30 mouse cellular contexts compared by ENCODE assay signal in the genomic region with DNA sequence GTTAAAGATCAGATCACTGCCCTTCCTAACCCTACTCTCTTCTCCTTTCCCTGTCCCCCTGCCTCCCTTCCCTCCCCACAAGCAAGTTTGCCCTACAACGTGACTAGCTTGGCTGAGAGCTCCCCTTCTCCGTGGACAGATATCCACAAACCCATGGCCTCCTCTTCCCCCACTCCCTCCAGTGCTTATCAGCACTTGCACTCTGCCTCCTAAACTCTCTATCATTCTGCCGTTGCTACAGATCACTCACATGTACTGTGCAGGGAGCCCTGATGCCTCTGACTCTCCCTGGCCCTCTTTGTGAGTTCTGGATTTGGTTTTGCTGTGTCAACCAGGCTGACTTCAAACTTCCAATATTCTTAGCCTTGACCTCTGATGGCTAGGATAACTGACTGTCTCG. TPM values are rescaled to one million over a fixed set of nuclear protein-coding genes. Genes with fewer than 3 reads are reported as not detected.
A peak's percentile ranks its signal among the peaks of the same experiment; 100 is the strongest.
DNase-seq lines count a peak whose midpoint lies in the region; ATAC-seq and TF ChIP-seq lines count a peak whose summit lies in the region.
"Had no signal": no experiment of that assay in that cellular context is flagged by ENCODE, and none has a peak within 500 bp of the region (broad histone marks: within the 10 kb centered on the region; RNA-seq: fewer than 3 reads in every experiment).

No protein-coding gene starts in this region.

- 44% methylated on average over 4 of the region's 4 CpGs for WGBS in liver, postnatal 0 days (ENCODE audit: insufficient replicate concordance)
- 19% methylated on average over 4 of the region's 4 CpGs for WGBS in liver, embryonic 13.5 days (ENCODE audit: insufficient replicate concordance)
- 21% methylated on average over 4 of the region's 4 CpGs for WGBS in liver, embryonic 16.5 days (ENCODE audit: insufficient replicate concordance)
- WGBS in kidney, embryonic 16.5 days: 70% methylated on average over 4 of the region's 4 CpGs

- no peaks in the 10 kb centered on the region for H3K4me1 ChIP-seq in liver, postnatal 0 days (ENCODE audit: insufficient read depth)
- H3K4me1 ChIP-seq in liver, embryonic 13.5 days (replicated peaks): peaks cover 18% of the 10 kb centered on the region
- H3K4me1 ChIP-seq in liver, embryonic 16.5 days (ENCODE audit: control insufficient read depth, low read depth, low read length): no peaks in the 10 kb centered on the region
- H3K4me1 ChIP-seq in kidney, embryonic 16.5 days (ENCODE audit: insufficient read depth, low read length): peaks cover 6% of the 10 kb centered on the region; the same call in 1 of the 2 replicates

- no peak overlapping the region for H3K27ac ChIP-seq in liver, postnatal 0 days (ENCODE audit: low read depth)
- H3K27ac ChIP-seq in liver, embryonic 13.5 days: no peak overlapping the region
- no peak overlapping the region for H3K27ac ChIP-seq in liver, embryonic 16.5 days (ENCODE audit: low read length)
- H3K27ac ChIP-seq in kidney, embryonic 16.5 days (ENCODE audit: low read length): no peak overlapping the region
- H3K27ac ChIP-seq: embryonic facial prominence, embryonic 12.5 days; embryonic facial prominence, embryonic 15.5 days; gastrocnemius, adult 2 months; hindbrain, embryonic 14.5 days; hindbrain, postnatal 0 days had no signal

- intact Hi-C loops in left cerebral cortex, postnatal 14 days (cut with DNase I): loop anchor here (5.0 to 10.0 kb wide), 3 partner anchors 166 to 349 kb away; no protein-coding TSS in a partner anchor

- no peaks in the 10 kb centered on the region for H3K36me3 ChIP-seq in liver, postnatal 0 days (replicated peaks; ENCODE audit: insufficient read depth, low read length)
- no peaks in the 10 kb centered on the region for H3K36me3 ChIP-seq in liver, embryonic 13.5 days
- H3K36me3 ChIP-seq in liver, embryonic 16.5 days (ENCODE audit: control insufficient read depth, insufficient read depth): no peaks in the 10 kb centered on the region
- no peaks in the 10 kb centered on the region for H3K36me3 ChIP-seq in kidney, embryonic 16.5 days (ENCODE audit: insufficient read depth, low read length)
- H3K36me3 ChIP-seq: embryonic facial prominence, embryonic 12.5 days; embryonic facial prominence, embryonic 15.5 days; G1E; heart, embryonic 12.5 days had no signal

- TF ChIP-seq EP300 in liver, postnatal 0 days (IDR thresholded peaks at IDR 0.05; ENCODE audit: low read depth): no peak

- no peak overlapping the region for H3K4me2 ChIP-seq in liver, postnatal 0 days (ENCODE audit: low read depth, low read length)
- H3K4me2 ChIP-seq in liver, embryonic 13.5 days: no peak overlapping the region; the same call in 1 of the 2 replicates
- no peak overlapping the region for H3K4me2 ChIP-seq in liver, embryonic 16.5 days (ENCODE audit: low read depth, low read length)
- H3K4me2 ChIP-seq in kidney, embryonic 16.5 days (replicated peaks; ENCODE audit: low read depth, low read length): no peak overlapping the region
- H3K4me2 ChIP-seq: embryonic facial prominence, embryonic 12.5 days; embryonic facial prominence, embryonic 15.5 days; heart, embryonic 12.5 days; hindbrain, embryonic 14.5 days had no signal

- no peak overlapping the region for H3K9ac ChIP-seq in liver, postnatal 0 days (replicated peaks)
- no peak overlapping the region for H3K9ac ChIP-seq in liver, embryonic 13.5 days
- no peak overlapping the region for H3K9ac ChIP-seq in liver, embryonic 16.5 days (ENCODE audit: low read depth, low read length)
- H3K9ac ChIP-seq in kidney, embryonic 16.5 days (replicated peaks; ENCODE audit: low read length): no peak overlapping the region
- H3K9ac ChIP-seq: embryonic facial prominence, embryonic 12.5 days; embryonic facial prominence, embryonic 15.5 days; forebrain, postnatal 0 days; heart, embryonic 12.5 days; hindbrain, embryonic 14.5 days had no signal

- ATAC-seq in liver, postnatal 0 days: no peak
- ATAC-seq in liver, embryonic 13.5 days (ENCODE audit: low read depth): peak; percentile 86
- ATAC-seq in liver, embryonic 16.5 days (ENCODE audit: low read depth): peak; percentile 64; the same call in 1 of the 2 replicates
- ATAC-seq in kidney, embryonic 16.5 days (ENCODE audit: low FRiP score, low TSS enrichment): no peak
- ATAC-seq: activated CD4-positive, CD25-positive, alpha-beta regulatory T cell, adult 4 months; forebrain, embryonic 14.5 days; forebrain, postnatal 0 days; hindbrain, postnatal 0 days had no signal

- TF ChIP-seq CTCF in liver, postnatal 0 days (IDR thresholded peaks at IDR 0.05; ENCODE audit: low read depth): no peak

- no peaks in the 10 kb centered on the region for H3K9me3 ChIP-seq in liver, postnatal 0 days (ENCODE audit: low read length)
- no peaks in the 10 kb centered on the region for H3K9me3 ChIP-seq in liver, embryonic 13.5 days (replicated peaks)
- H3K9me3 ChIP-seq in liver, embryonic 16.5 days (replicated peaks; ENCODE audit: control insufficient read depth, low read length): no peaks in the 10 kb centered on the region
- no peaks in the 10 kb centered on the region for H3K9me3 ChIP-seq in kidney, embryonic 16.5 days (ENCODE audit: low read length)
- H3K9me3 ChIP-seq: embryonic facial prominence, embryonic 12.5 days; embryonic facial prominence, embryonic 15.5 days; heart, embryonic 12.5 days had no signal

- peak; percentile 17 for DNase-seq in liver
- DNase-seq in liver, postnatal 0 days: no peak
- DNase-seq in liver, embryonic 13.5 days: no peak
- DNase-seq in left cerebral cortex, postnatal 14 days (ENCODE audit: low spot score in 2 of 2): no peak
- no peak for DNase-seq in adrenal gland, postnatal 4 days (ENCODE audit: low spot score in 2 of 2)
- DNase-seq: adrenal gland, postnatal 10 days; adrenal gland, postnatal 36 days; B cell, adult 2 months; cerebellum, adult 11 months; cerebellum, adult 2 months; cerebellum, adult 9-11 months; cerebellum, postnatal 25 days; forebrain, postnatal 0 days; gastrocnemius, adult 2 months; gastrocnemius, postnatal 14 days; heart, adult 11 months; heart, postnatal 14 days; heart, postnatal 4 days had no signal

- no peak overlapping the region for H3K4me3 ChIP-seq in liver, postnatal 0 days (ENCODE audit: low read depth, low read length)
- H3K4me3 ChIP-seq in liver, embryonic 13.5 days (replicated peaks): no peak overlapping the region
- H3K4me3 ChIP-seq in liver, embryonic 16.5 days (ENCODE audit: low read depth, low read length): no peak overlapping the region
- no peak overlapping the region for H3K4me3 ChIP-seq in kidney, embryonic 16.5 days (ENCODE audit: low read length)
- H3K4me3 ChIP-seq: embryonic facial prominence, embryonic 12.5 days; embryonic facial prominence, embryonic 15.5 days; gastrocnemius, adult 2 months; heart, embryonic 12.5 days had no signal

- H3K27me3 ChIP-seq in liver, postnatal 0 days (ENCODE audit: insufficient read depth, low read length): no peaks in the 10 kb centered on the region
- no peaks in the 10 kb centered on the region for H3K27me3 ChIP-seq in liver, embryonic 13.5 days
- H3K27me3 ChIP-seq in liver, embryonic 16.5 days (ENCODE audit: control insufficient read depth, insufficient read depth, low read depth, low read length): no peaks in the 10 kb centered on the region
- peaks cover 6% of the 10 kb centered on the region; the same call in 1 of the 2 replicates for H3K27me3 ChIP-seq in kidney, embryonic 16.5 days (ENCODE audit: insufficient read depth, low read length)
- H3K27me3 ChIP-seq: embryonic facial prominence, embryonic 12.5 days; embryonic facial prominence, embryonic 15.5 days; heart, embryonic 12.5 days had no signal

RNA-seq across cellular contexts. Expression of gene Aipl1, which starts 16.3 kb away (rescaled TPM):
- 0.05 and 0.11 TPM in 2 replicates for polyA plus RNA-seq in liver, postnatal 0 days (2015; fragmentation: Nextera tagmentation; extraction: Ambion mirVana)
- 0.21 and 0.28 TPM in 2 replicates for polyA plus RNA-seq in liver, embryonic 13.5 days (2015; fragmentation: Nextera tagmentation; extraction: Ambion mirVana)
- polyA plus RNA-seq in liver, embryonic 16.5 days (2015; fragmentation: Nextera tagmentation; extraction: Ambion mirVana): 0.09 and 0.12 TPM in 2 replicates
- polyA plus RNA-seq in kidney, embryonic 16.5 days (2015; fragmentation: Nextera tagmentation; extraction: Ambion mirVana): 0.30 and 0.39 TPM in 2 replicates
- total RNA-seq in left cerebral cortex, postnatal 14 days (2021): not detected
- total RNA-seq in adrenal gland, postnatal 4 days (2021): under 1 TPM; 0.56 to 0.76 TPM
- total RNA-seq: adrenal gland, adult 18-20 months; adrenal gland, postnatal 36 days; gastrocnemius, adult 2 months; heart, postnatal 14 days; hindbrain, postnatal 0 days had no signal
- polyA plus RNA-seq: G1E; hindbrain, embryonic 11.5 days; hindbrain, embryonic 14.5 days had no signal

RNA-seq across cellular contexts. Expression of gene Pimreg, which starts 20.8 kb away (rescaled TPM):
- 7.0 and 7.4 TPM in 2 replicates for polyA plus RNA-seq in liver, postnatal 0 days (2015; fragmentation: Nextera tagmentation; extraction: Ambion mirVana)
- 27.7 and 30.3 TPM in 2 replicates for polyA plus RNA-seq in liver, embryonic 13.5 days (2015; fragmentation: Nextera tagmentation; extraction: Ambion mirVana)
- 16.2 and 16.5 TPM in 2 replicates for polyA plus RNA-seq in liver, embryonic 16.5 days (2015; fragmentation: Nextera tagmentation; extraction: Ambion mirVana)
- 131 and 137 TPM in 2 replicates for polyA plus RNA-seq in kidney, embryonic 16.5 days (2015; fragmentation: Nextera tagmentation; extraction: Ambion mirVana)
- 1 to 10 TPM; 1.1 to 2.5 TPM for total RNA-seq in left cerebral cortex, postnatal 14 days (2021)
- 10 to 100 TPM; 29.6 to 30.3 TPM for total RNA-seq in adrenal gland, postnatal 4 days (2021)
- total RNA-seq: G1E; gastrocnemius, adult 2 months had no signal
- polyA plus RNA-seq: G1E had no signal

Comparison
In these comparisons a context has a peak if more than half of its experiments do, and no peak if none do; other contexts are left out.
1. ATAC-seq: peak in liver, embryonic 13.5 days (single experiment) and liver, embryonic 16.5 days (single experiment); none in liver, postnatal 0 days (single experiment) and kidney, embryonic 16.5 days (single experiment).